Mouse (Mus musculus) ZHBTc4 (cell line): ENCODE data around the gene Pla2g6.

ENCODE experiments used
- DNase-seq: peaks from one replicate; pipeline ENCODE4 v3.0.0-alpha.2; 2011; ENCODE audit warnings: low read depth, low spot score

Gene Pla2g6

DNA sequence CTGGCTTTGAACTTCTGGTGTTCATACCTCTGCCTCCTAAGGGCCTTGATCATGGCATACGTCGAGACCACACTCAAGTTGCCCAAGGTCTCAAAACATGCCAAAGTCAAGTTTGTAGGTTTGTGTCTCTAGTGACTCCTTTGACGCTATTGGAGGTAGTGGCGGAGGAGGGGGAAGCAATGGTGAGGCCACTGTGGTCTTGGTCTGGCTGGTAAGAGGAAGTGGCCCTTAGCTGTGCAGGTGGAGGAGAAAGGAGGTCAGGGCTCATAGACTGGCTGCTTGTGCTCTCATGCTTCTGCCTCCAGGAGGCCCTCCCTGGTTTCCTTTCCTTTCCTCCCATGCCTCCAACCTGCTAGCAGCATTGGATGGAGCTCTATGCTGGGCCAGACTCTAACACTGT is 22.7 kb upstream of the Pla2g6 start:
- no peak for DNase-seq

- DNase-seq: no peak
These were observed 20.5 kb upstream of the Pla2g6 start for GRCm38 (mm10) chr15:79348651-79349050.

GRCm38 (mm10) chr15:79347845-79348506 is 19.8 kb upstream of the Pla2g6 start:
- DNase-seq: peak; percentile 91

- DNase-seq: peak; percentile 98
These were observed 19.1 kb upstream of the Pla2g6 start for GRCm38 (mm10) chr15:79347165-79347844.

DNA sequence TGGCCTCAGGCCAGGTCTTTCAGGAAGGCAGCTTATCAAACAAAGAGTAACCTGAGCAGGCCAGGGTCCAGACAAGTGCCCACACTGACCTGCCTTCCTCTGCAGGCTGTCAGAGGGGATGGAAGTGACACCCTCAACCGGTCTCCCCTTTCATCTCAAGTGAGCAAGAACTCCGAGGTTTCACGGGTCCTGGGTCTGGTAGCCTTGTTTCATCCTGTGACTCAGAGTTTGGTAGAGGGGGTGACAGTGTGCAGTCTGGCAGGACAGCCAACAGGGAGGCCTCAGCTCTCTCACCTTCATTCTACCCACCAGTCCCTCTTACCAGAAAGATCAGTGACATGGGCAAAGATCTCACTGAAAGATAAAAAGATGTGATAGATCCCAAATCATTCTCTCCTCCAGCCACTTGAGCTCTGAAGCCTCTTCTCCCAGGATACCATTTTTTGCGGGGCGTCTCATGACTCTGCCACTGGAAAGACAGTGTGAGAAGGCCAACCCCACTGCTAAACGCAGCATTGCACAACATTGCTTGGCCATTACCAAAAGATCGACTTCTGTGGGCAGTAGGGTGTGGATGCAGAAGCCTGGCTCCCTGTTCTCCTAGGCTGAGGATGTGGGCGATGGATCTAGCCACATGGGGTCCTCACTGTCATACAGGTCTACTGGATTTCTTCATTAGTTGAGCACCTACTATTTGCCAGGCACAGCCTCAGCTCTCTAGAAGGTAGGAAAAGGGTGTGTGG is 18.0 kb upstream of the Pla2g6 start, which contains the start of gene Maff:
Maff (plus strand) TSS at position 571 of the 743 bp plus-strand sequence.
- no peak for DNase-seq

GRCm38 (mm10) chr15:79344627-79345026 is 16.4 kb upstream of the Pla2g6 start:
- no peak for DNase-seq

DNA sequence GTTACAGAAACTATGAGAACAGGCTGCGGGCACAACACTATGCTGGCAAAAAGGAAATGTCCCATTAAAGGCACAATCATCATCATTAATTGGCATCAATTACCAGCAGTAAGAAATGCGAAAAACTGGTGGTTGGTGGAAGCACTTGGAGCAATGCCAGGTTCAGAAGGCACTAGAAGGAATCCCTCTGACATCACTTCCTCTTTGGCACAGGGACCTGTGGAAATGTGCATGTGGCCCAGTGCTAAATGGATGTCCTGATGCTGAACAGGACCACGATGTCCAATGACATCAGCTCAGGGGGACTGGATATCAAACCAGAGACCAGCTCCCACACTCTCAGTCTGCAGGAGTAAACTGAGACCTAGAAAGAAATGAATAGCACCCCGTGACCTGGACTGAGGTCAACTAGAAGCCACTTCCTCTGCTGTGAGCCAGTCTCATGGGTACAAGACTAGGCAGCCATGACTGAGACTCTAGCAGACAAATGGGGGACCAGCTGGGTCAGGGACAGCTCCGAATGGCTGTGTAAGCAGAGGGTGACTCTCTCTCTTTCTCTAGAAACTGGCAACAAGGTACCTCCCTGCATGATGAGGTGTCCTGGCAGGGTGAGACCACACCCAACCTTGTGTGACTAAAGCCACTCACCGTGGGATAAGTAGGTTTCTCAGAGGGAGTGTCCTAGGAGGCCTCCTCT is 14.6 kb upstream of the Pla2g6 start:
- no peak for DNase-seq

DNA sequence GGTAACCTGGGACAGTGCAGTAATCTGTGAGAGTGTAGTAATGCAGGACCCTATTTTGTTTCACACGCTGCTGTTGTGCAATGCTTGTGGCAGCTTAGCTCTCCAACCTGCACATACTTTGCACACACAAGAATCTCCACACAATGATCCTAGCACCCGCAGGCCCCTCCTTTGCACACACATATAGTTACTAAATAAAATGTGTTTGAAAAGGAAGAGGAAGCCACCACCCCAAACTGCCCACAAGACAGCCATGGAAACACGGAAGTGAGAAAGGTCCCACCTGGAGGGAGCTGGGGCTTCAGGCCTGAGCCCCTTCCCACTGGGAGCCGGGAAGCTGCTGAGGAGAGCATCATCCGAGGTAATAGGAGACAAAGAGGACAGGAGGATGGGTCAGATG is 10.8 kb upstream of the Pla2g6 start:
- DNase-seq: no peak

GRCm38 (mm10) chr15:79335061-79335655 is 7.0 kb upstream of the Pla2g6 start:
- no peak for DNase-seq

DNA sequence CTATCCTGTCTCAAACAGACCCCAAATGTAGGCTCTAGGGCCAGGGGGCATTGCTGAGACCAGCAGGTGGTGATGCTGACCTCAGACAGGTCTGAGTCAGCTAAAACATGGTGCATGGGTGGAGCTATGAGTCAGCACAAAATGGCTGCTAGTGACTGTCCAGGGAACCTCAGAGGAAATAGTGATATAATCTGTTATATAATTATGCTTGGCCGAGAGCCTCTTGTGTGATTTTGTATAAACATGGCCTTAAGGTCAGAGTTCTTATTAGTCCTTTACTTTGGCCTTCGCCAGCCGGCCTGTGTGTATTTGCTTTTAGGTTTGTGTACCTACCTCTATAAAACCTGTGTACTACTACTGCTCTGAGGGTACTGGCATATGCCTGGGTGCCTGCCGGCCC is 5.2 kb upstream of the Pla2g6 start:
- DNase-seq: no peak

DNA sequence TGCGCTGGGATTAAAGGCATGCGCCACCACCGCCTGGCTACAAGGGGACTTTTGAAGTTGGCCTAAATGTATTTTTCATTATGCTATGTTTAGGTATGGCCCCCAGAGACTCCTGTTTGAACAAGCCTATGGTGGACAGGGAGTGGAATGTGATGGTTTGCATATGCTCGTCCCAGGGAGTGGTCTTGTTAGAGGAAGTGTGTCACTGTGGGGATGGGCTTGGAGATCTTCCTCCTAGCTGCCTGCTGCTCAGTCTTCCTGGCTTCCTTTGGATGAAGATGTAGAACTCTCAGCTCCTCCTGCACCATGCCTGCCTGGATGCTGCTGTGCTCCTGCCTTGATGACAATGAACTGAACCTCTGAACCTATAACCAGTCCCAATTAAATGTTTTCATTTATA is 2.3 kb upstream of the Pla2g6 start:
- no peak for DNase-seq

DNA sequence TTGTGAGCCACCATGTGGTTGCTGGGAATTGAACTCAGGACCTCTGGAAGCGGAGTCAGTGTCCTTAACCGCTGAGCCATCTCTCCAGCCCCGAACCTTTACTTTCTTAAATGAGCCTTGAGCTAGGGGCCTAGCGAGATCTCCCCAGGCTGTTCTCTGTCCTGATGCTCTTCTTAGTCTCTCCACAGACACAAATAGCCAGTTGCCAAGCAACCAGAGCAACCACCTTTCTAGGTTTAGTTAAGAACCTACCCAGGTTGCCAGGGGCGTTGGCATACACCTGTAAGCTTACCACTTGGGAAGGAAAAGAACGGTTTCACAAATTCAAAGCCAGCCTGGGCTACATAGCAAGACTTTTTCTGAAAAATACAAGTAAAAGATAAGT is 1.8 kb upstream of the Pla2g6 start:
- DNase-seq: no peak

- no peak for DNase-seq
These were observed 1.3 kb upstream of the Pla2g6 start for GRCm38 (mm10) chr15:79329346-79329978.

DNA sequence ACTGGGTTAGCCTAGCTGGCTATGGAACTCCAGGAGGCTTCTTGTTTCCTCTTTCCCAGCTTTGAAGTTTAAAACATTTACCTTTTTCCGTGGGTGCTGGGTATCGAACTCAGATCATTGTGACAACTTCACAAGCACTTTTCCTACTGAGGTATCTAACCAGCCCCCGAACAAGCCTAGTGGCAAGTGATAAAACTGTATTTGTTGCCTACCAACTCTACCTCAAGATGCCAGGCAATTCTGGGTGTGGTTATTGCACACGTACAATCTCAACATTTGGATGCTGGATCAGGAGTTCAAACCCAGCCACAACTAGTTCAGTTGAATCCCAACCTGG is 717 bp upstream of the Pla2g6 start:
- DNase-seq: no peak

- peak; percentile 79 for DNase-seq
These were observed 924 bp downstream of the Pla2g6 start for GRCm38 (mm10) chr15:79326971-79327961.

DNA sequence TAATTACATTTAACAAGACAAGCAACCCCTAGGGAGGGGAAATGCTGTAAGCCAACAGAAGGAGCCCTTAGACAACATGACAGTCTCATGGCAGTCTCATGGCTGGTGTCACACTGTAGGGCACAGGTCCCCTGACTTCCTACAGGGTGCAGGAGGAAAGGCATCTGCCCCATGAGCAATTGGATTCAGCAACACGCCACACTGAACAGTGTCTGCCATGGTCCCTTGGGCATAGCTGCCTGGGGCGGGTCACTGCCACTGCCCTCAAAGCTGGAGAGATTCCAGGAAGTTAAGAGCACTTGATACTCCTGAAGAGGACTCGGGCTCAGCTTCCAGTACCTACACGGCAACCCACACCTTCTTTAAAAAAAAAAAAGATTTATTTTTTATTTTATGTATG is 1.9 kb downstream of the Pla2g6 start:
- DNase-seq: no peak

DNA sequence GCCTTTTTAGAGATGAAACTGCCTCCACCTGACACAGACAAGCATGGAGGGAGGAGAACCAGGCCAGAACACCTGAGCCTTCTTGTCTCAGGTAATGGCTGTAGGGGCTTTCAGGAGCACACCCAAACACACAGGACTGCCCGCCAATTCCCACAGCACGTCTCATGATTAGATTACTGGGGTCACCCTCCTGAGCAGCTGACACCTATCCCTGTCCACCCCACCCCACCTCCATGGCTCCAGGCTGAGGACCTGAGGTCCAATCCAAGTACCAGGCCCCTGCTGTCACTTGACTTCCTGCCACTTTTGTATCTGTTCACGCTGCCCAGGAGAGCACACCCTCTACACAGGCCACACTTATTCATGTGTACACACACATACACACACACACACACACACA is 2.4 kb downstream of the Pla2g6 start:
- no peak for DNase-seq

DNA sequence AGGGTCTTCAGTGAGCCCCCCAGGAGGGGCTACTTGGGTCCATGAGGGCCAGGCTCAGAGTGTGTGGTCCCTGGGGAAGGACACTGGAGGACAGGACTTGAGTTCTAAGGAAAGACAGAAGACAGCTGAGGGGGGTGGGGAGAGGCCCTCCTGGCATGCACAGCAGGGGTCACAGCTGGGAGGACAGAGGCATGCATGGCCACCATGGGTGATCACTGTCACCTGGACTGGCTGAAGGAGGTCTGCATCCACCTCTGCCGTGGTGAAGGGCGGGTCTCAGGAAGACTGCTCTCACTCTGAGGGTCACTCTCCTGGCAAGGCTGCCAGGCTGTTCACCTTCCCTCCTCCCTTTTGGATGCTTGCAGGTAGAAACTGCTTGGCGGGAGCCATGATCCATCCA is 3.8 kb downstream of the Pla2g6 start:
- no peak for DNase-seq

GRCm38 (mm10) chr15:79323791-79324155 is 4.4 kb downstream of the Pla2g6 start:
- DNase-seq: no peak
